Mouse (Mus musculus) neural tube, embryonic 13.5 days (tissue): ENCODE results near the gene Pde3b. TPM values are rescaled to one million over a fixed set of nuclear protein-coding genes. Genes with fewer than 3 reads are reported as not detected.

Source experiments
- ATAC-seq: fragments of 200-750 bp; cut with Nextera tagmentation; 2 replicates; pipeline ENCODE4 v1.8.0; 2017; ENCODE audit warnings: low read depth, mild to moderate bottlenecking, moderate TSS enrichment, moderate library complexity
- H3K27ac ChIP-seq: fragments of 300-500 bp; sonication (generic); replicated peaks from 2 replicates; pipeline ENCODE4 v1.5.1; 2015; ENCODE audit warnings: moderate library complexity, mild to moderate bottlenecking, inconsistent platforms
- H3K27me3 ChIP-seq: fragments of 300-500 bp; sonication (generic); 2 replicates; pipeline ENCODE4 v1.6.1; 2015; ENCODE audit warnings: mild to moderate bottlenecking, inconsistent platforms
- H3K36me3 ChIP-seq: fragments of 300-500 bp; sonication (generic); 2 replicates; pipeline ENCODE4 v1.6.1; 2015; ENCODE audit warnings: mild to moderate bottlenecking, inconsistent platforms
- H3K4me1 ChIP-seq: fragments of 300-500 bp; sonication (generic); replicated peaks from 2 replicates; pipeline ENCODE4 v1.6.1; 2015; ENCODE audit warnings: inconsistent platforms
- H3K4me2 ChIP-seq: fragments of 300-500 bp; sonication (generic); 2 replicates; pipeline ENCODE4 v1.6.1; 2015; ENCODE audit warnings: inconsistent platforms, mild to moderate bottlenecking, moderate library complexity
- H3K4me3 ChIP-seq: fragments of 300-500 bp; sonication (generic); 2 replicates; pipeline ENCODE4 v1.5.1; 2015; ENCODE audit warnings: mild to moderate bottlenecking, inconsistent platforms
- H3K9ac ChIP-seq: fragments of 300-500 bp; sonication (generic); 2 replicates; pipeline ENCODE4 v1.6.1; 2015; ENCODE audit warnings: moderate library complexity, mild to moderate bottlenecking, inconsistent platforms
- H3K9me3 ChIP-seq: fragments of 300-500 bp; sonication (generic); 2 replicates; pipeline ENCODE4 v1.6.1; 2016; ENCODE audit warnings: inconsistent platforms
- WGBS: fragments of 180-500 bp; shearing (Covaris S2); methylation state at CpG from one replicate; pipeline ENCODE4 v1.1.7; 2015; 5-methylcytosine and 5-hydroxymethylcytosine counted together
- polyA plus RNA-seq: library from polyadenylated mRNA; unstranded; fragments of >200 nt; fragmentation: Nextera tagmentation; extraction: Ambion mirVana; gene quantifications from 2 replicates; pipeline ENCODE4 v1.2.1, GENCODE M21; 2015

Pde3b gene
- polyA plus RNA-seq, 1 experiment from 2014 or later = 4.8 TPM

DNA sequence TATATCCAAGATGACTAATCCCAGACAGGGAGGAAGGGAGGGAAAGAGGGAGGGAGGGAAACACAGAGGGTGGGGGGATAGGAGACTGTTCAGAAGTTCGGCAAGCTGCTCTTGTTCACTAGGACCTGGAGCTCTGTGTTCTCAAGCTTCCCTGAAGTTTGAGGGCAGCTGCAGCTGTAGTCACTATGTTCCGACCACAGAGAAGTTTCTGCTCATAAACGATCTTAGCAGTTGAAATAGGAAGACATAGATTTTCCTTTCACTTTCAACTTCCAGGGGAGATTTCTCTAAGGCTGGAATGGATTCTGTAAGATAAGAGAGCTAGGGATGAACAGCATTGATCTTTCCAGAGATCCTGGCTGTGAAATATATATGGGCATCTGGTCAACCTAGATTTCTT lies 161.8 kb downstream of the Pde3b start:
- Histone ChIP-seq H3K4me2 (no peak overlapping the region), H3K9me3 (no peaks in the 10 kb centered on the region), H3K36me3 (no peaks in the 10 kb centered on the region), H3K9ac (no peak overlapping the region), H3K4me1 (no peaks in the 10 kb centered on the region), H3K4me3 (no peak overlapping the region), H3K27me3 (no peaks in the 10 kb centered on the region), H3K27ac (no peak overlapping the region)
- WGBS = 85% methylated on average over 3 of the region's 3 CpGs
- ATAC-seq = no peak

DNA sequence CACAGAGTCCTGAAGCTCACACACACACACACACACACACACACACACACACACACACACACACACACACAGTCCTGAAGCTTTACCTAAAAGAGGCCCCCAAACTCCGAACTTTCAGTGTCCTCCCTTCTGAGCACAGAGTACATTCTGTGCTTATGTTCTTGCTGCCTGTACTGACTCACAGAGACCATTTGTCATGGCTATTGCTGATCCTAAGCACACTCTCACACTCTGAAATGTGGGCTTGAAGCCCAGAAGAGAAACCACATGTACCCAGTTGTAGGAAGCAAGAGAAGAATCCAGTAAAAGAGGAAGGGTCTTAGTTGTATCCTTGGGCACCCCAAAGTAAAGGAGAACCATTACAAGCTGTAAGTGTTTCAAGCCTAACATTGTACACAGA lies 162.6 kb downstream of the Pde3b start:
- Histone ChIP-seq H3K27me3 (no peaks in the 10 kb centered on the region), H3K9me3 (no peaks in the 10 kb centered on the region), H3K4me3 (no peak overlapping the region), H3K36me3 (no peaks in the 10 kb centered on the region), H3K4me1 (no peaks in the 10 kb centered on the region), H3K9ac (no peak overlapping the region), H3K27ac (no peak overlapping the region), H3K4me2 (no peak overlapping the region)
- no peak for ATAC-seq
- 100% methylated on average over 1 of the region's 1 CpGs for WGBS

- Histone ChIP-seq H3K27ac (no peak overlapping the region), H3K4me2 (no peak overlapping the region), H3K9ac (no peak overlapping the region), H3K4me1 (no peaks in the 10 kb centered on the region), H3K9me3 (no peaks in the 10 kb centered on the region), H3K27me3 (no peaks in the 10 kb centered on the region), H3K4me3 (no peak overlapping the region), H3K36me3 (no peaks in the 10 kb centered on the region)
- ATAC-seq = no peak
- WGBS = 5% methylated on average over 4 of the region's 4 CpGs
Measured at GRCm38 (mm10) chr7:114580426-114580825, 165.3 kb downstream of the Pde3b start.

GRCm38 (mm10) chr7:114581200-114581599 lies 166.1 kb downstream of the Pde3b start:
- Histone ChIP-seq H3K4me1 (no peaks in the 10 kb centered on the region), H3K4me3 (no peak overlapping the region), H3K27ac (no peak overlapping the region), H3K9me3 (no peaks in the 10 kb centered on the region), H3K9ac (no peak overlapping the region), H3K27me3 (no peaks in the 10 kb centered on the region), H3K4me2 (no peak overlapping the region), H3K36me3 (no peaks in the 10 kb centered on the region)
- 87% methylated on average over 5 of the region's 5 CpGs for WGBS
- ATAC-seq = no peak

- ATAC-seq = no peak
- H3K9ac ChIP-seq = no peak overlapping the region
- no peak overlapping the region for H3K27ac ChIP-seq
- H3K4me3 ChIP-seq = no peak overlapping the region
- 50% methylated on average over 2 of the region's 2 CpGs for WGBS
- H3K9me3 ChIP-seq = no peaks in the 10 kb centered on the region
- H3K4me2 ChIP-seq = no peak overlapping the region
- H3K4me1 ChIP-seq = no peaks in the 10 kb centered on the region
- no peaks in the 10 kb centered on the region for H3K27me3 ChIP-seq
- H3K36me3 ChIP-seq = no peaks in the 10 kb centered on the region
Measured at GRCm38 (mm10) chr7:114582441-114582840, 167.4 kb downstream of the Pde3b start.

Other genes with a start within 250 kb of the Pde3b start
- 90.6 and 110 TPM in 2 replicates for gene Copb1, start 160.6 kb upstream of the Pde3b start, polyA plus RNA-seq
- 385 and 391 TPM in 2 replicates for gene Psma1, start 139.2 kb upstream of the Pde3b start, polyA plus RNA-seq
- 1.4 and 1.9 TPM in 2 replicates for gene Cyp2r1, start 147.7 kb downstream of the Pde3b start, polyA plus RNA-seq
- gene Calca, start 221.1 kb downstream of the Pde3b start, polyA plus RNA-seq = 12.0 and 14.0 TPM in 2 replicates